Mouse (Mus musculus): ENCODE data around the gene Chst10. TPM values are rescaled to one million over a fixed set of nuclear protein-coding genes. Genes with fewer than 3 reads are reported as not detected.

Gene Chst10
- polyA plus RNA-seq (2015; fragmentation: Nextera tagmentation; extraction: Ambion mirVana) = 2.9 and 3.7 TPM in 2 replicates

- H3K9me3 ChIP-seq = no peaks in the 10 kb centered on the region
- H3K4me2 ChIP-seq = peak within 1 kb of the TSS; percentile 93
- no peaks in the 10 kb centered on the region for H3K27me3 ChIP-seq (replicated peaks)
- H3K36me3 ChIP-seq = no peaks in the 10 kb centered on the region
- H3K4me1 ChIP-seq = no peaks in the 10 kb centered on the region
- peak within 1 kb of the TSS; percentile 43 for H3K9ac ChIP-seq
- no peak within 1 kb of the TSS for H3K27ac ChIP-seq
- under 1% methylated on average over 63 of the region's 67 CpGs for WGBS
- ATAC-seq (ENCODE audit: insufficient read depth, low FRiP score, low read depth) = peak; percentile 87
- H3K4me3 ChIP-seq (replicated peaks) = peak within 1 kb of the TSS; percentile 67
Measured at GRCm38 (mm10) chr1:38897431-38898248, at the start of gene Chst10. Gene Chst10, minus strand, starts transcription at chr1:38898161.

GRCm38 (mm10) chr1:38939608-38940007 is 41.6 kb upstream of the Chst10 start:
- no peaks in the 10 kb centered on the region for H3K27me3 ChIP-seq (replicated peaks)
- 4% methylated on average over 5 of the region's 5 CpGs for WGBS
- no peak overlapping the region for H3K4me3 ChIP-seq (replicated peaks)

GRCm38 (mm10) chr1:38938849-38939248 is 40.9 kb upstream of the Chst10 start, which contains the start of gene Nms:
Gene Nms, plus strand, starts transcription at chr1:38939149.
- no peak within 1 kb of the TSS for H3K27ac ChIP-seq
- H3K27me3 ChIP-seq (replicated peaks) = no peaks in the 10 kb centered on the region
- H3K36me3 ChIP-seq = no peaks in the 10 kb centered on the region
- H3K4me2 ChIP-seq = no peak within 1 kb of the TSS
- H3K9ac ChIP-seq = no peak within 1 kb of the TSS
- H3K4me1 ChIP-seq = no peaks in the 10 kb centered on the region
- no peak for ATAC-seq (ENCODE audit: insufficient read depth, low FRiP score, low read depth)
- no peaks in the 10 kb centered on the region for H3K9me3 ChIP-seq
- H3K4me3 ChIP-seq (replicated peaks) = no peak within 1 kb of the TSS
- WGBS = 71% methylated on average over 6 of the region's 6 CpGs

More at GRCm38 (mm10) chr1:38939608-38940007, 41.6 kb upstream of the Chst10 start:
- no peak overlapping the region for H3K9ac ChIP-seq
- no peak overlapping the region for H3K4me2 ChIP-seq
- no peaks in the 10 kb centered on the region for H3K4me1 ChIP-seq
- no peak for ATAC-seq (ENCODE audit: insufficient read depth, low FRiP score, low read depth)
- H3K36me3 ChIP-seq = no peaks in the 10 kb centered on the region
- H3K9me3 ChIP-seq = no peaks in the 10 kb centered on the region
- H3K27ac ChIP-seq = no peak overlapping the region

- Histone ChIP-seq H3K36me3 (no peaks in the 10 kb centered on the region), H3K27ac (no peak overlapping the region), H3K27me3 (replicated peaks) (no peaks in the 10 kb centered on the region), H3K4me3 (replicated peaks) (no peak overlapping the region), H3K9me3 (no peaks in the 10 kb centered on the region), H3K9ac (no peak overlapping the region), H3K4me1 (no peaks in the 10 kb centered on the region), H3K4me2 (no peak overlapping the region)
- WGBS = 24% methylated on average over 6 of the region's 6 CpGs
- ATAC-seq (ENCODE audit: insufficient read depth, low FRiP score, low read depth) = no peak
Measured at GRCm38 (mm10) chr1:38936780-38937179, 38.8 kb upstream of the Chst10 start.

- 30% methylated on average over 5 of the region's 5 CpGs for WGBS
- no peak overlapping the region for H3K4me2 ChIP-seq
- no peak for ATAC-seq (ENCODE audit: insufficient read depth, low FRiP score, low read depth)
Measured at GRCm38 (mm10) chr1:38934668-38935067, 36.7 kb upstream of the Chst10 start.

GRCm38 (mm10) chr1:38930767-38931166 is 32.8 kb upstream of the Chst10 start:
- 51% methylated on average over 8 of the region's 8 CpGs for WGBS
- Histone ChIP-seq H3K36me3 (no peaks in the 10 kb centered on the region), H3K27me3 (replicated peaks) (no peaks in the 10 kb centered on the region), H3K4me3 (replicated peaks) (no peak overlapping the region), H3K9ac (no peak overlapping the region), H3K27ac (no peak overlapping the region), H3K9me3 (no peaks in the 10 kb centered on the region), H3K4me1 (no peaks in the 10 kb centered on the region), H3K4me2 (no peak overlapping the region)
- no peak for ATAC-seq (ENCODE audit: insufficient read depth, low FRiP score, low read depth)

More at GRCm38 (mm10) chr1:38934668-38935067, 36.7 kb upstream of the Chst10 start:
- Histone ChIP-seq H3K4me3 (replicated peaks) (no peak overlapping the region), H3K9me3 (no peaks in the 10 kb centered on the region), H3K27me3 (replicated peaks) (no peaks in the 10 kb centered on the region), H3K27ac (no peak overlapping the region), H3K9ac (no peak overlapping the region), H3K36me3 (no peaks in the 10 kb centered on the region), H3K4me1 (no peaks in the 10 kb centered on the region)

GRCm38 (mm10) chr1:38929468-38929867 is 31.5 kb upstream of the Chst10 start:
- no peaks in the 10 kb centered on the region for H3K9me3 ChIP-seq
- no peak overlapping the region for H3K27ac ChIP-seq
- 66% methylated on average over 4 of the region's 4 CpGs for WGBS
- H3K4me1 ChIP-seq = no peaks in the 10 kb centered on the region
- H3K27me3 ChIP-seq (replicated peaks) = no peaks in the 10 kb centered on the region
- H3K36me3 ChIP-seq = no peaks in the 10 kb centered on the region
- ATAC-seq (ENCODE audit: insufficient read depth, low FRiP score, low read depth) = no peak
- H3K9ac ChIP-seq = no peak overlapping the region
- no peak overlapping the region for H3K4me2 ChIP-seq
- no peak overlapping the region for H3K4me3 ChIP-seq (replicated peaks)

- no peaks in the 10 kb centered on the region for H3K9me3 ChIP-seq
- H3K4me1 ChIP-seq = no peaks in the 10 kb centered on the region
- no peak overlapping the region for H3K9ac ChIP-seq
- 84% methylated on average over 4 of the region's 4 CpGs for WGBS
- no peak overlapping the region for H3K4me2 ChIP-seq
- H3K36me3 ChIP-seq = no peaks in the 10 kb centered on the region
- no peaks in the 10 kb centered on the region for H3K27me3 ChIP-seq (replicated peaks)
- no peak overlapping the region for H3K4me3 ChIP-seq (replicated peaks)
- ATAC-seq (ENCODE audit: insufficient read depth, low FRiP score, low read depth) = no peak
- no peak overlapping the region for H3K27ac ChIP-seq
Measured at GRCm38 (mm10) chr1:38928996-38929395, 31.0 kb upstream of the Chst10 start.

- WGBS = 67% methylated on average over 2 of the region's 2 CpGs
- no peak overlapping the region for H3K9ac ChIP-seq
- no peaks in the 10 kb centered on the region for H3K9me3 ChIP-seq
Measured at GRCm38 (mm10) chr1:38903985-38904384, 6.0 kb upstream of the Chst10 start.

GRCm38 (mm10) chr1:38902571-38902970 is 4.6 kb upstream of the Chst10 start:
- Histone ChIP-seq H3K27ac (no peak overlapping the region), H3K4me3 (replicated peaks) (no peak overlapping the region), H3K27me3 (replicated peaks) (no peaks in the 10 kb centered on the region), H3K4me1 (no peaks in the 10 kb centered on the region), H3K9me3 (no peaks in the 10 kb centered on the region), H3K4me2 (no peak overlapping the region), H3K9ac (no peak overlapping the region), H3K36me3 (no peaks in the 10 kb centered on the region)
- no peak for ATAC-seq (ENCODE audit: insufficient read depth, low FRiP score, low read depth)
- 59% methylated on average over 5 of the region's 5 CpGs for WGBS

More at GRCm38 (mm10) chr1:38903985-38904384, 6.0 kb upstream of the Chst10 start:
- H3K36me3 ChIP-seq = no peaks in the 10 kb centered on the region
- no peak overlapping the region for H3K27ac ChIP-seq
- H3K27me3 ChIP-seq (replicated peaks) = no peaks in the 10 kb centered on the region
- no peaks in the 10 kb centered on the region for H3K4me1 ChIP-seq
- no peak overlapping the region for H3K4me2 ChIP-seq
- no peak for ATAC-seq (ENCODE audit: insufficient read depth, low FRiP score, low read depth)
- H3K4me3 ChIP-seq (replicated peaks) = no peak overlapping the region

- 59% methylated on average over 5 of the region's 5 CpGs for WGBS
Measured at GRCm38 (mm10) chr1:38893081-38893480, 4.9 kb downstream of the Chst10 start.

GRCm38 (mm10) chr1:38891444-38891843 is 6.5 kb downstream of the Chst10 start:
- no peak for ATAC-seq (ENCODE audit: insufficient read depth, low FRiP score, low read depth)
- 88% methylated on average over 5 of the region's 5 CpGs for WGBS
- Histone ChIP-seq H3K36me3 (no peaks in the 10 kb centered on the region), H3K27ac (no peak overlapping the region), H3K9ac (no peak overlapping the region), H3K4me3 (replicated peaks) (no peak overlapping the region), H3K4me1 (no peaks in the 10 kb centered on the region), H3K9me3 (no peaks in the 10 kb centered on the region), H3K4me2 (no peak overlapping the region), H3K27me3 (replicated peaks) (no peaks in the 10 kb centered on the region)

More at GRCm38 (mm10) chr1:38893081-38893480, 4.9 kb downstream of the Chst10 start:
- no peaks in the 10 kb centered on the region for H3K9me3 ChIP-seq
- H3K4me1 ChIP-seq = no peaks in the 10 kb centered on the region
- no peaks in the 10 kb centered on the region for H3K36me3 ChIP-seq
- no peak overlapping the region for H3K9ac ChIP-seq
- H3K27ac ChIP-seq = no peak overlapping the region
- H3K4me3 ChIP-seq (replicated peaks) = no peak overlapping the region
- no peak overlapping the region for H3K4me2 ChIP-seq
- no peak for ATAC-seq (ENCODE audit: insufficient read depth, low FRiP score, low read depth)
- no peaks in the 10 kb centered on the region for H3K27me3 ChIP-seq (replicated peaks)

Measured in stomach, embryonic 15.5 days (tissue).